Mouse (Mus musculus) olfactory bulb, adult 2 months (tissue): Measurements from ENCODE around the gene Ccnt2.

Experiments
- CTCF ChIP-seq: fragments of 200-500 bp; IDR thresholded peaks from 2 replicates; pipeline ENCODE4 v1.5.1; 2012; ENCODE audit warnings: low read depth, mild to moderate bottlenecking, low read length, moderate library complexity; ENCODE audit not compliant: insufficient read depth
- POLR2A ChIP-seq: fragments of 200-500 bp; IDR thresholded peaks from 2 replicates; pipeline ENCODE4 v1.6.1; 2012; ENCODE audit warnings: mild to moderate bottlenecking, low read depth, low read length, moderate library complexity; ENCODE audit not compliant: insufficient read depth

GRCm38 (mm10) chr1:127788943-127789342, 15.0 kb downstream of the Ccnt2 start:
- TF ChIP-seq CTCF (no peak), POLR2A (no peak)
